ENCODE assay signal across 9 mouse cellular contexts in genomic region chr6:73368836-73369141, GRCm38 (mm10).
DNase-seq lines count a peak whose midpoint lies in the region; ATAC-seq and TF ChIP-seq lines count a peak whose summit lies in the region.
"Had no signal": no experiment of that assay in that cellular context is flagged by ENCODE, and none has a peak within 500 bp of the region (broad histone marks: within the 10 kb centered on the region; RNA-seq: fewer than 3 reads in every experiment).

No protein-coding gene starts in this region.

- H3K9ac ChIP-seq in kidney, embryonic 14.5 days (ENCODE audit: low read depth, low read length) = no peak overlapping the region; the same call in 1 of the 2 replicates
- no peak overlapping the region for H3K9ac ChIP-seq in forebrain, embryonic 15.5 days (replicated peaks)
- H3K9ac ChIP-seq in midbrain, embryonic 12.5 days (replicated peaks) = no peak overlapping the region

- H3K9me3 ChIP-seq in kidney, embryonic 14.5 days (ENCODE audit: control insufficient read depth, low read length) = no peaks in the 10 kb centered on the region
- no peaks in the 10 kb centered on the region for H3K9me3 ChIP-seq in forebrain, embryonic 15.5 days
- H3K9me3 ChIP-seq in midbrain, embryonic 12.5 days = no peaks in the 10 kb centered on the region

- no peak overlapping the region for H3K27ac ChIP-seq in kidney, embryonic 14.5 days (ENCODE audit: low read depth, low read length)
- no peak overlapping the region for H3K27ac ChIP-seq in forebrain, embryonic 15.5 days (replicated peaks)
- no peak overlapping the region for H3K27ac ChIP-seq in midbrain, embryonic 12.5 days (replicated peaks)

- TF ChIP-seq POLR2A in brain, embryonic 14.5 days (IDR thresholded peaks at IDR 0.05; ENCODE audit: borderline replicate concordance, extremely low read depth, insufficient read depth, insufficient read length, poor library complexity, severe bottlenecking) = no peak

- no peak for DNase-seq in kidney, adult 18-20 months
- DNase-seq in brain, embryonic 14.5 days (ENCODE audit: low read depth) = peak; percentile 66
- no peak for DNase-seq in left cerebral cortex, adult 18-20 months (ENCODE audit: low spot score in 2 of 2)
- DNase-seq in kidney, adult 11 months = no peak
- DNase-seq: thymus, adult 18-20 months had no signal

- no peaks in the 10 kb centered on the region for H3K27me3 ChIP-seq in kidney, embryonic 14.5 days (ENCODE audit: control insufficient read depth, insufficient read depth, low read length)
- no peaks in the 10 kb centered on the region for H3K27me3 ChIP-seq in forebrain, embryonic 15.5 days
- peaks cover 15% of the 10 kb centered on the region for H3K27me3 ChIP-seq in midbrain, embryonic 12.5 days

- no peaks in the 10 kb centered on the region for H3K4me1 ChIP-seq in kidney, embryonic 14.5 days (ENCODE audit: control insufficient read depth, insufficient read depth, low read length)
- peaks cover 19% of the 10 kb centered on the region for H3K4me1 ChIP-seq in forebrain, embryonic 15.5 days
- H3K4me1 ChIP-seq in midbrain, embryonic 12.5 days = peaks cover 8% of the 10 kb centered on the region; the same call in 1 of the 2 replicates

- no peaks in the 10 kb centered on the region for H3K36me3 ChIP-seq in kidney, embryonic 14.5 days (ENCODE audit: control insufficient read depth, insufficient read depth, low read length)
- no peaks in the 10 kb centered on the region for H3K36me3 ChIP-seq in forebrain, embryonic 15.5 days
- no peaks in the 10 kb centered on the region for H3K36me3 ChIP-seq in midbrain, embryonic 12.5 days

- H3K4me3 ChIP-seq in kidney, embryonic 14.5 days (ENCODE audit: low read length) = peak overlapping the region; percentile 5; the same call in 1 of the 2 replicates
- H3K4me3 ChIP-seq in forebrain, embryonic 15.5 days = peak overlapping the region; percentile 17
- no peak overlapping the region for H3K4me3 ChIP-seq in midbrain, embryonic 12.5 days

- H3K4me2 ChIP-seq in kidney, embryonic 14.5 days (replicated peaks; ENCODE audit: low read depth, low read length) = peak overlapping the region; percentile 33
- peak overlapping the region; percentile 33 for H3K4me2 ChIP-seq in forebrain, embryonic 15.5 days (replicated peaks)
- H3K4me2 ChIP-seq in midbrain, embryonic 12.5 days (replicated peaks) = peak overlapping the region; percentile 41

- ATAC-seq in kidney, embryonic 14.5 days (ENCODE audit: low FRiP score, low TSS enrichment) = no peak
- no peak for ATAC-seq in forebrain, embryonic 15.5 days (replicated peaks)
- ATAC-seq in midbrain, embryonic 12.5 days (ENCODE audit: low FRiP score, low read depth) = no peak
- no peak for ATAC-seq in megakaryocyte, adult 5-6 weeks (ENCODE audit: poor library complexity, severe bottlenecking)

- WGBS in kidney, embryonic 14.5 days = 15% methylated on average over 6 of the region's 6 CpGs
- 10% methylated on average over 6 of the region's 6 CpGs for WGBS in forebrain, embryonic 15.5 days
- 21% methylated on average over 6 of the region's 6 CpGs for WGBS in midbrain, embryonic 12.5 days

- TF ChIP-seq CTCF in brain, embryonic 14.5 days (IDR thresholded peaks at IDR 0.05; ENCODE audit: borderline replicate concordance, extremely low read depth, insufficient read depth, insufficient read length) = no peak
